Mouse (Mus musculus) cerebellum, adult 11 months (tissue): ENCODE data around the gene Iba57.

ENCODE experiments used
- DNase-seq: peaks from one replicate; pipeline ENCODE4 v3.0.0; 2022

Gene Iba57

DNA sequence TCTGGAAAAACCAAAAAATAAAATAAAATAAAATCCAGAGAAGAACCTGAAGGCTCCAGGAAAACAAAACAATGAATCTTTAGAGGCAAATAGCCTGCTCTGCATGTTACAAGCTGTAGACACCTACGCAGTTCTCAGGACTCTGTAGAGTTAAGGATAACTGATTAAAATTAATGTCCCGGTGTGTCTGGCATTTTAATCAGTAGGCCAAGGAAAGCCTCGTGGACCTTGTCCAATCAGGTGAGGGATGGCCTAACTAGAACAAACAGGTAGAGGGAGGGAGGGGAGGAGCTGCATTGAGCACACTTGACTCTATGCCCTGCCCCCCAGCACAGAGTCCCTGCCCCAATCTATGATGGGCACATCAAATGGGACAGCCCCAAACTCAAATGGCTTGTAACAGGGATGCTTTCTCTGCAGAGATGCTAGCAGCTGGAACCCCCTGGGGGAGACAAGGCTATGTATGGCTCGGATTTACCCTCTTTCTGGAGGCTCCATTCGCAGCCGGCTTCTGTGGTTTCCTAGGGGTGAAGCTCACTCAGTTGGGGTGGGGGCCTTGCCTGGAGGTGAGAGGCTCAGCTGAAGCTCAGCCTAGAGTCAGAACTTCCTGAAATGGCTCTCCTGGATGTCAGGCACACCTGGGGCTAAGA is 10.8 kb upstream of the Iba57 start:
- no peak for DNase-seq

DNA sequence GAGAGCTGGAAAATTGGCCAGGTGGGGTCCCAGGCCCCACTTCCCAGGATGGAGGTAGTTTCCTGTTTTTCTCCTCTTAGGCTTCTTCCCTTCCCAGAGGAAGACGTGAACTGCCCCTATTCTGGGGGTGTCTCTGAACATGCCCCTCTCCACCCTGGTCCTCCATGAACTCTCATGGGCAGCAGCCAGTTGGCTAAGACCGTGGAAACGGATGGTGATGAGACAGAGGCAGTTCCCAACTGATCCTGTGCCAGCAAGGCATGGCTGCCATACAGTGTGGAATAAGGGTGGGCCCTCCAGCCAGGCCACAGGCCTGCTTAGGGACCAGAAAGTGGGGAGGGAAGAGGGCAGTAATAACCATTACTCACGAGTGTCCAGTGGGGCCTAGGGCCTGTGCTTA is 7.0 kb upstream of the Iba57 start:
- DNase-seq: no peak

DNA sequence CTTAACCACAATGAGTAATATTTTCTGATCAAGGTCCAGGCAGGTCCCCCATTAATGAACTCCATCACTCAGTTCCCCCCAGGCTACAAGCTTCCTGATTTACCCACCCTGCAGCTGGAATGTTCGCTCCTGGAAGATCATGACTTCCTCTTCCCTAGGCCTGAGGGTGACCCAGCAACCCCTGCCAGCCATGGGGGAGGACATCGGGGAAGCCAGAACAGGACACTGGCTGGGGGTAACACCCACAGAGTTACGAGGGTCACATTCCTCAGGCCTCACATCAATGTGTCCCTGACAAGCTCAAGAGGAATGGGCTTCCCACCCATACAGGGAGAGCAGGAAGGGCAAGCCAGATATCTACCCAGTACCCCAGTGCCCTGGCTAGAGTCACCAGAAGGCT is 6.3 kb upstream of the Iba57 start:
- no peak for DNase-seq

DNA sequence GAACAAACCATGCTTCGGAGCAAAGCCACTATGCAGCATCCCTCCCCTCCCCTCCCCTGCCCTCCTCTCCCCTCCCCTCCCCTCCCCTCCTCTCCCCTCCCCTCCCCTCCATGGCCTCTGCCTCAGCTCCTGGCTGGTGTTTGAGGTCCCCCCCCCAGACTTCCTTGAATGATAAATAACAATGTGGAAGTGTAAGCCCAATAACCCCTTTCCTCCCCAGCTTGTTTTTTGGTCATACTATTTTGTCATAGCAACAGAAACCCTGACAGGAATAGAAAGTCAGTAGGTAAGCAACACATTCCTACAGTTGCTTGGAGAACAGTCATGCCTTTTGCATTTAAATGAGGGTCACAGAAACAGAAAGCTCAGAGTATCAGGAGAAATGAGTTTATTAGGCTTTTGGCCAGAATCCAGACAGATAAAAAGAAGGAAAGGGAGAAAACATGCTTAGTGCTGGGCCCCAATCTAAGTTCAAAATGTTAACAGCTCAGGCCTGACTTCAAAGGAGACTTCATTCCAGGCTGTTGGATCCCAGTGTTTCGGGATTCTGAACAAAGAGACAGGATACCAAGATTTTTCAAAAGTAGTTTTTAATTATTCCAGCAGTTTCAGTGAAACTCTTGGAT is 2.2 kb upstream of the Iba57 start:
- DNase-seq: no peak

DNA sequence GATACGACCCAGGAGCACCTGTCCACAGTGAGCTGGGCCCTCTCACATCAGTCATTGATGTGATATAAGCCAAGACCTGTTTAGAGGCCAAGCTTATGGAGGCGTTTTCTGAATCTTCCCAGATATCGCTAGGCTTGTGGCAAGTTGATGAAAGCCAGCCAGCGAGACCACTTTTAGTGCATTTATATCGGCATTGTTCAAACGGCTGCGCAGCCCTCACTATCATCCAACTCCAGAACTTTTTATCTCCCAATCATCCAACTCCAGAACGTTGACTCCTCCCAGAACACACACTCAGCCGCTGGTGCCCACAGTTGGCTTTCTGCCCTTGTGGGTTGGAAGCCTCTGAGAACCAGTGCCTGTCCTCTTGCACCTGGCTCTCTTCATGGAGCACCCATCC is 845 bp upstream of the Iba57 start:
- no peak for DNase-seq

DNA sequence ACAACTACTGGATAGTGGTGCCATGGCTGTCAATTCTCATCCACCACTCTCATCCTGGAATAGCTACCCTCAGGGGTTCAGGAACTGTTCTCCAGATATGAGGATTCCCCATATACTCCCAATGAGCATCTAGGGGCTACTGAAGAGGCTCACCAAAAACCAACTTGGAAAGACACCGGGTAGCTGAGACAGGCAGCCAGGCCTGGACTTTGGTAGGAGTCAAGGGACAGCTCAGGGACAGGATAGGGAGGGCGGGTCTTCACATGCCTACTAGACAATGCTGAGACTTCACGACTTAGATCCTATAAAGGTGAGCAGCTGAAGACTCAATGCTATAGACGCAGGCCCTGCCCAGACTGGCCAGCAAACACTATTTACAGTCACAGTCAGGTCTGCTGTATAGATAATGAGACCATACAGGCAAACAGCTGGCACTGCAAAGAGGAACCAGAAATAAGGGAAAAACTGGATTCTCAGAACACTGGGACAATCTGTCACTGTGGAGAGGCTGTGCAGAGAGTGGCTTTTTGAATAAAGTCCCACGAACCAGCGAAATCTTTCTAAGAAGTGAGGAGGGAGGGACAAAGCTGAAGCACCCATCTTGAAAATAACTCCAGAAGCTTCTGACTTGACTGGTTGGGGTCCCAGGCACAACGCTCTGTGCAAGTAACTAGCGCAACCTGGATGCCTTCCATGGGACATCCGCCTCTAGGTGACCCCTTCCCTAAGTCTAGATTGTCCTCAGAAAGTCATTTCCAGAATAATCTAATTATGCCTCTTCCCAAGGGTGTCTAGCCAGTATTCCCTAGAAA is 890 bp downstream of the Iba57 start:
- no peak for DNase-seq

DNA sequence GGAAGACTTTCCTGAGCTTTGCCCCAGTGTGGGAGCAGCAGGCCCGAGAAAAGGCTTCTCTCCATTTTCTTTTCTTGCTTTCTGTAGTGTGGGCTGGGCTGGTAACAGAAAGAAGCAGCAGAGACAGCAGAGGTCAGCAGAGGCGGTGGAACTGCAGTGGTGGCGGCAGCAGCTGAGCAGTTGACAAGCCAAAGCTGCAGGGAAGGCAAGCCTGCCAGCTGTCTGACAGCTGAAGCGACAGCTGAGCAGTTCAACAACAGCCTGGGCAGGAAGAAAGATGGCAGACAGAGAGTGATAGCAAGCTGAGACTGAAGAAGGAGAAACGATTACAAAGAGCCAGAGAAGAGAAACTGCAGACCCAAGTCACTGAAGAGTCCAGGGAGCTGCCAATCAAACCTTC is 2.1 kb downstream of the Iba57 start:
- DNase-seq: no peak

DNA sequence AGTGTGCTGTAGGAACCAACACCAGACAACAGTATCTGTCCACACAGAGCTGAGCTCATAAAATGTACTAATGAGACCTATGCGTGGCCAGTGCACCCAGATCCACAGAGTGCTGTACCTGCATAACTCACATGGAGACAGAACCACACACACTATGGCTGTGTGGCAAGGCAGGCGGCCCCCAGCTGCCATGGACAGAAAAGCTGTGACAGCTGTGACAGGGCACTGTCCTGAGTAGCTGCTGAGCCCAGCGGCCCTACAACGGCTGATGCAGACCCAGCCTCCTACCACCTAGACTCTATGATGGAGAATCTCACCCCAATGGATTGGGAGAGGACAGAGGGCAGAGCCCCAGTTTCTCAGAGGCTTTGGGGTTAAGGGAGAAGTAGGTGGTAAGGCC is 4.0 kb downstream of the Iba57 start:
- DNase-seq: no peak

DNA sequence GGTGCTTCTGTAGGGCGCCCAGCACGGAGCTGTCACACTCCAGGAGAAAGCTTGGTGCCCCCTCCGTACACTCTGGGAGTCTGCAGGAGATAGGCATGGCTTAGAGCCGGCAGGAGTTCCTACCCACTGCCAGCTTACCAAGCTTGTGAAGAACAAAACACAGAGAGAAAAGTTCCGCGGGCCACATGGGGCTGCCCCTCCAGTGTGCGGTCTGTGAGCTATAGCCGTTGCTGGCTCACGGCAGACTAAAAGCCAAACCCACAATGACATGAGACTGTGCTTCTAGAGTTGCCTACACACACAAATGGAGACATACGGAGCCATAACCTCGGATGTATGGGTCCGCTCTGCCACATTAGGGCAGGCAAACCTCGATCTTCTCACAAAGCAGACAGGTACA is 4.4 kb downstream of the Iba57 start:
- no peak for DNase-seq

DNA sequence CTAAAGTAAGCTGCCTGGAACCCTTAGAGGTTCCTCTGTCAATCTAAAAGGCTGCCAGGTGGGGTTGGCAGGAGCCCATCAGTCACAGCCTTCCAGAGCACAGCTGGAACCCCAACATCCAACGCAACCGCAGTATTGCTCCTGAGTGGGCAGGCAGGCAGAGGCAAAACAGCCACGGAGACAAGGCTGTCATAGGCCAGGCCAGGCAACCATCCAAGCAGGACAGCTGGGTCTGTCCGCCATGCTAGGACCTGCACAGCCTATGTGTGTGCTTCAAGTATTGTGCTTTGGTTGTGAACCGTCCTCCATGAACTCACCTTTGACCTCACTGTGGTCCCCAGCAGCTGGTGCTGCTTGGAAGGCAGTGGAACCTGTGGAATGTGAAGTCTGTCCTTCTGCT is 7.6 kb downstream of the Iba57 start:
- no peak for DNase-seq

DNA sequence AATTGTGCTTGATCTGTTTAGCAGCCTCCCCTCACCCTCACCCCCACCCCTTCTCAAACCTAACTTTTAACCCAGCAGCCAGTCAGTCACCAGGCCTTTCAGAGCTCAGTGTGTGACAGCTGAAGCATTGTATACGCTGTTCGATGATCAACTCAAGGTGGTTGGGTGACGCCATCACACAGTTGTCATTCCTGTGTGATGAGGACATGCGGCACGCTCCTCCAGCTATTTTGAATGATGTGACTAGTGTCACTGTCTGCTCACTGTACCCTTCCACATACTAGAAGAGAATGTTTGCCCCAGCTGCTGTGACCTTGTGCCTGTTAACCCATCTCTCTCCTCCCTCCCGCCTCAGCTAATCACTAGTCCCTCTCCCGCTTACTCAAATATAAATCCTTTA is 9.3 kb downstream of the Iba57 start:
- no peak for DNase-seq

DNA sequence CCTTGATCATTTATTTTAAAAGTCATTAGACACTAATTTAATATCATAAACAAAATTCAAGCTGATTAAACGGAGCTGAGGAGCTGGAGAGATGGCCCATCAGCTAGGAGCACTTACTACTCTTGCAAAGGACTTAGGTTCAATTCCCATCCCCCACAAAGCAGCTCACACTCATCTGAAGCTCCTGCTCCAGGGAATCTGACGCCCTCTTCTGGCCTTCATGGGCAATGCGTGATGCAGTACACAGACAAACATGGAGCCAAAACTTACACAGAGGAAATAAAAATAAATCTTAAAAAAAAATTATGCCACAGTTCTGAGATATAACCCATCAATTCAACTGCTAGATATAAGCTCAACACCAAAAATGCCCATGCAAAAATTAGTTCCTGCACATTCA is 11.8 kb downstream of the Iba57 start:
- DNase-seq: no peak

DNA sequence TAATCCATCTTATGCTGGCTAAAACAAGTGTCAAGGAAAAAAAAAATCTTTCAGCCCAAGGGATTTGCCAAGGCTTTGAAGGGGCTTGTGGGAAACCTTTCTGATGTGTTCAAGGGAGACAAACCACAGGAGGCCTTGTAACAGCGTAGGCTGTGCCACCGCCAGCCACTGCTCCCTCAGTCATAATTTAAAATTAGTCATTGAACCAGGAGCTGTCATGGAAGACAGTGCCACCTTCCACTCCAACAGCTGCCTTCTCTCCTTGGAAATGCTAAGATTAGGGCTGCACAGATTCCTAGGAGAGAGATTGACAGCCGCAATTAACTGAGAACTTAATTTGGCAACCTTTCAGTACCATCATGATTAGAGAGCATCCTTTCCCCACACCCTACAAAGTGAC is 14.2 kb downstream of the Iba57 start:
- no peak for DNase-seq

DNA sequence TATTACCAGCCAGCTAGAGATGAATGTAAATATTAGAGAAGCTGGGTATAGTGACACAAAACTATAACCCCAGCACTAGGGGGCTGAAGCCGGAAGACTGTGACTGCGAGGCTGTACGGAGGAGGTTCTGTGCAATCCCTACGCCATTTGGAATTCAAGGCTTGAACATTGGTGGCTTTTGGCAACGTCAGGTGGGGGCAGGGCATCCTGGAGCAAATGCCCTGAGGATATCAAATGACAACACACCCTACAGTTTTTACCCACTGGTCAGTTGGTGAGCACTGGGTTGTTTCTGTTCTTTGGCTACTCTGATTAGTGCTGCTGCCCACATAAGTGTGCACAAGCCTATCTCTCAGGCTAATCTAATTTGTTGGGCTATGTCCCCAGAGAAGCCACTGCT is 20.6 kb downstream of the Iba57 start:
- no peak for DNase-seq

DNA sequence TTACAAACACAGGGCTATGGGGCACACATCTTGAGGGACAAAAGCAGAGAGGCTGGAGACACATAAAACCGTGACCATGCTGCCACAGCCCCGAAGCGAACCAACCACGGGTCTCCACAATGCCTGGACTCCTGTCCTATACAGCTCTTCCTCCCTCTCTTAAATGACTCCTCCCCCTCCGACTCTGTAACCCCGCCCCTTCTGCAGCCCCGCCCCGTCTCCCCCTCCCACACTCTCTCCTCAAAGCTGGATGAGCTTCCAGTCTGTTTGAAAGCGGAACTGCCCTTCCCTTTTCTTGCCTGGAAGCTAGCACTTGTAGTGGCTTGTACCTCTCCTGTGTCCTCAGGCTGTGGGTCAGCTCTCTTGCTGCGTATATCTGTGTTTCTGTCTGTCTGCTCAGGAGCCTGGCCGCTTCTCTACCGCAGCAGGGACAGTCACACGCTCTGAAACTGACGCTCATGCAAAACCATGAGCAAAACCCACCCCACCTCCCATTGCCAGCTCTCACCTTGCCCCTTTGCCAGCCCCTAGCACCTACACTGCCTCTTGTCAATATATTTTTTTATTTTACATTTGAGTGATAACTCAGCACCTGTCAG is 21.7 kb downstream of the Iba57 start:
- DNase-seq: no peak

DNA sequence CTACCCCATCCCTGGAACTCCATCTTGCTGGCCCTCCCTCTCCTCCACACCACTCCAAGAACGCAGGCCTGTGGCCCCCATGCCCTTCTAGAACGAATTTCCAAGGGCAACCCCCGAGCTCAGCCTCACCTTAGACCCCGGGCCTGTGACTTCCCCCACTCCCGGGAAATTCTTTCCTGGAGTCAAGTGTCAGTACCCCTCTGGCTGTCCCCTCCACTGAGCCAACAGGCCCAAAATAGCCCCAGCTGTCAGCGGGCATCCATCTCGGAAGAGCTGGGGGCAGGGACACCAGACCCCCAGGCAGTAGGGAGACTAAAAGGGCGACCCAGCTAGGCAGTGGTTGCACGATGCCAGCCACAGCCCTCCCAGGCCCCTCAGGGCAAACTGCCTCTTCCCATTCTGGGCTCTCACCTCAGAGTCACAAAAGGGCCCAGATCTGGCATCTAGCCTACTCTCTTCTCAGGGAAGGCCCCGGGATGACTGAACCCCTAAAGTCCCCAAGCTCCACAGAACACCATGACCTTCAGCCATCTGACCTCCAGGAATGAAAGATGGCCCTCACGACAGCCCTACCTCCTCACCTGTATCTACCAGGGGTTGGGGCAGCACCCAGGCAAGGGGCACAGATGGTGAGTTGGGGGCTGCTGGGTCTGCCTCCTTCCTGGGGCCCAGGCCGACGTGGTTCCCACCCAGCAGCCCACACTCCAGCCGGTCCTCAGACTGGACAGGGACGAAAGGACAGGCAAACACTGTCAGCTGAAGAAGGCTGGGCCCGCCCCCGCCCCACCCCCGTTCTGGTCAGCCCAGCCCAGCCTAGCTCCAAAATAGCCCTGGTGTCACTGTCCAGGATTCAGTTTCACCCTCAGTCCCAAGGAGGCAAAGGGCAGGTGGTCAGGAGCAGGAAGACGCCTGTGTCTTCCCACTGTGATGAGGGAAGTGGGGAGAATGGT is 24.7 kb downstream of the Iba57 start:
- no peak for DNase-seq

DNA sequence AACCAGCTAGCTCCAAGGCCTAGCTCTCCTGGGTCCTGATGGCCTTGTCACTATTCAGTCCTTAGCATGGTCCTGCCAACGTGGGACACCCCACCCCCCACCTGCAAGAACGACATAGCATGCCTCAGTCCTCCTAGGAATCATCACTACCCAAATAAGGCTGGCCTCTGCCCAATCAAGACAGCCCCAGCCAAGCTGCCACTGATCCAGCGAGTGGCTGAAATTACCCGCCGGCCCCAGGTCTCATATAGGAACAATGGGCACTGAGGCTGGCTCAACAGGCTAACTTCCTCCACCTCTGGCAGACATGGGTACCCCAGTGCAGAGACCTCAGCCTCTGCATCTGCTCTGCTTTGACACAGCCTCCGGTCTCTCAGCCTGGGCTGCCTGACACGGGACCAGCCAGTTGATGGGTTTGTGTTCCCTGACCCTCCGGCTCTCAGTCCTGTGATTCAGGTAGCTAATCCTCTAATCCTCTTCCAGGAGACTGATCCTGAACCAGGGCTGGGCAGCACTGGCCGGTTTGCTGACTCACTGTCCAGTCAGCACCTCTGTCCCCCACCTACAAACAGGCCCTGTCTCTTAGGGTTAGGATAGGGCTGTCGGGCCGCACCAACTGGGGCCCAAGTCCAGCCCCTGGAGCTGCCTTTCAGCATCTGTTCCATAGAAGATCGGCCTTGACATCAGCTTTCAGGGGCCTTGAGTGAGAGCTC is 26.4 kb downstream of the Iba57 start:
- DNase-seq: no peak

DNA sequence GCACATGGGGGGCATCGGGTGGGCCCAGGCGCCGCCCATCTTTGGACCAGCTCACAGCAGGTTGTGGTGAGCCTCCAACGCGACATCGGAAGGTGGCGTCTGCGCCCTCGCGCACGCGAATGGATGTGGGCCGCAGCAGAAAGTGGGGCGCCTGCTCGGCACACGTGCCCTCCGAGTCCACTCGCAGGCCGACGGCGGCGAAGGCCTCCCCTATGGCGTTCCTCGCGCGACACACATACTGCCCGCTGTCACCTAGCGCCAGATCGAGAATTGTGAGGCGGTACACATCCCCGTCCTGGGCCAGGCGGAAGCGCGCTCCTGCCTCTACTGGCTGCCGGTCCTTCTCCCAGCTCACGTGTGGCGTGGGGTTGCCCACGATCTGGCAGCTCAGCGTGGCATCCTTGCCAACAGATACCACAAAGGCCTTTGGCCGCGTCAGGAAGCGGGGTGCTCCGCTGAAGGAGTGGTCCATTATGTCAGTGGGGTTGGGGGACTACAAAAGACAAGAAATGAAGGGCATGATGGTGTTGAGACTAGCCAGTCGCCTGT is 27.6 kb downstream of the Iba57 start, which contains the start of gene Obscn:
Obscn (minus strand) TSS at position 499 of the 549 bp plus-strand sequence.
- DNase-seq: no peak

DNA sequence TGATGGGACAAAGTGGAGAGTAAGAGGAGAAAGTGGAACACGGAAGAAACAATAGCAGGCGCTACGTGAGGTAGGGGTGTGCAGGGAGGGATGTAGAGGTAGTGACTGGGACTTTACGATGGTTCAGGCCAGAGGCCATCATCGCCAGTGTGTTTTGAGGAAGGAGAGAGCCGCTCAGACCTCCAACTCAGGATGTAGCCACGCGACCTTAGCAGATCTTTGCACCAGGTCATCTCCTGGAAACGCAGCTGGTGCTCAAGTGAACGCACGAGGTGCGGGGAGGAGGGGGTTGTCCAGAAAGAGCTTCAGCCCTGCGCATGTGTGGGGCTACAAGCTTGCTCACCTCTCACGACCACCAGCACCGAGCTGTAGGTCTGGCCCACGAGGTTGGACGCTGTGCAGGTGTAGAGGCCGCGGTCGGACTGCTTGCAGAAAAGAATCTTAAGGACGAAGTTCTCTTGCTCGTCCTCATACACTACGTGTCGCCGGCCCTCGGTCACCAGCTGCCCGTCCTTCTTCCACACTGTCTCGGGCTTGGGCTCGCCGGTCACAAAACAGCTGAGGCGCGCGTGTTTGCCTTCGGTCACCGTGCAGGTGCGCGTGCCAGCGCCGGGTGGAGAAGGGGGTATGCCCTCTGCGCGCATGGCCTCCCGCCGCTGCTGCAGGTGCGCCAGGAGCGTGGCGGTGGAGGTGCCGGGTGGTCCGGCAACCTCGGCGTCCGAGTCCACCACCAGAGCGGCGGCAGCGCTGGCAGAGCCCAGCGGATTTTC is 28.3 kb downstream of the Iba57 start:
- DNase-seq: no peak

DNA sequence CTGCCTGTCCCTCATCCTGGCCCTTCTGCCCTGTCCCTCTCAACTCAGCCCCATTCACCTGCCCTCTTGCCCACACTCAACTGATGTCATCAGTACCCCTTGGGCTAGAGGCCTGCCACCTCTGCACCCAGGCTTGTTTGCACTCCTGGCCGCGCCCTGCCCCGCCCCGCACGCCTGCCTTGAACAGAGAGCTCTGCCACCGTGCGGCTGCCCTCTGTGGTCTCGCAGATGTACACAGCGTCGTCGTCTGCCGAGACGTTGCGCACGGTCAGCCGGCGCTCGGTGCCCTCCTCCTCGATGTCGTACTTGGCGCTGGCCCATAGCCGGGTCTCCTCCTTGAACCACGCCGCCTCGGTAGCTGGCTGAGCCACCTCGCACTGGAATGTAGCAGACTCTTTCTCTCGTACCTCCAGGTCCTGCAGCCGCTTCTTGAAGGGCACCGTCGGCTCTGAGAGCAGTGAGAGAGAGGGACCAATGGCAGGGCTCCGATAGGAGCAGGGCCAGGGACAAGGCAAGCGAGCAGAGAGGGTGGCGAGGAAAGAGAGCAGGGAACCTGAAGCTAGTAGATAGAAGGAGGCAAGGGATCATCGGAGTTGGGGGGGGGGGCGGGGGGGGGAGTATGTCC is 29.1 kb downstream of the Iba57 start:
- no peak for DNase-seq
